In genomic region chr11:102762248-102762647, GRCm38 (mm10) we compare ENCODE assay signal across 9 mouse cellular contexts. TPM values are rescaled to one million over a fixed set of nuclear protein-coding genes. Genes with fewer than 3 reads are reported as not detected.
A peak's percentile ranks its signal among the peaks of the same experiment; 100 is the strongest.
DNase-seq lines count a peak whose midpoint lies in the region; ATAC-seq and TF ChIP-seq lines count a peak whose summit lies in the region.
"Had no signal": no experiment of that assay in that cellular context is flagged by ENCODE, and none has a peak within 500 bp of the region (broad histone marks: within the 10 kb centered on the region; RNA-seq: fewer than 3 reads in every experiment).

No protein-coding gene starts in this region.

- no peak for DNase-seq in cerebellum, adult 18-20 months
- DNase-seq in spleen, adult 2 months (ENCODE audit: low read depth in 1 of 2, low spot score in 2 of 2) = no peak
- DNase-seq in spleen, postnatal 14 days (ENCODE audit: low spot score in 2 of 2) = no peak
- no peak for DNase-seq in liver, embryonic 11.5 days (ENCODE audit: low spot score)
- DNase-seq in adrenal gland, adult (ENCODE audit: inconsistent age in 2 of 2, low spot score in 1 of 2) = no peak
- DNase-seq in embryo, embryonic 11 days = no peak

- no peak overlapping the region for H3K27ac ChIP-seq in spleen, adult 2 months (ENCODE audit: insufficient read depth, low read length)
- no peak overlapping the region for H3K27ac ChIP-seq in liver, embryonic 11.5 days (ENCODE audit: low read depth, low read length)
- H3K27ac ChIP-seq in stomach, embryonic 16.5 days (ENCODE audit: low read length) = no peak overlapping the region

- no peak for TF ChIP-seq POLR2A in spleen, adult 2 months (IDR thresholded peaks at IDR 0.05; ENCODE audit: low read depth, low read length)

- H3K9ac ChIP-seq in liver, embryonic 11.5 days (ENCODE audit: low read depth, low read length) = no peak overlapping the region; the same call in 1 of the 2 replicates
- peak overlapping the region; percentile 72 for H3K9ac ChIP-seq in stomach, embryonic 16.5 days (ENCODE audit: low read length)

- no peak for TF ChIP-seq CTCF in spleen, adult 2 months (IDR thresholded peaks at IDR 0.05; ENCODE audit: extremely low read depth, insufficient read depth, insufficient read length, insufficient replicate concordance)

- peak; percentile 7; the same call in 1 of the 2 replicates for ATAC-seq in cerebellum, adult (ENCODE audit: insufficient number of reproducible peaks, low FRiP score, low TSS enrichment)
- no peak for ATAC-seq in liver, embryonic 11.5 days (replicated peaks; ENCODE audit: low FRiP score)
- ATAC-seq in stomach, embryonic 16.5 days (ENCODE audit: insufficient read depth, low FRiP score) = no peak

- peak overlapping the region; percentile 89 for H3K4me2 ChIP-seq in liver, embryonic 11.5 days
- H3K4me2 ChIP-seq in stomach, embryonic 16.5 days (ENCODE audit: low read depth, low read length) = peak overlapping the region; percentile 100

- H3K4me3 ChIP-seq in spleen, adult 2 months (ENCODE audit: extremely low read depth, insufficient read depth, insufficient read length) = peak overlapping the region; percentile 38; the same call in 1 of the 2 replicates
- H3K4me3 ChIP-seq in liver, embryonic 11.5 days (ENCODE audit: low read depth, low read length) = peak overlapping the region; percentile 57
- H3K4me3 ChIP-seq in stomach, embryonic 16.5 days (replicated peaks; ENCODE audit: low read length) = peak overlapping the region; percentile 62
- H3K4me3 ChIP-seq: myocyte had no signal

- no peaks in the 10 kb centered on the region; the same call in 1 of the 2 replicates for H3K36me3 ChIP-seq in spleen, adult 2 months (ENCODE audit: control insufficient read depth, insufficient read depth, low read length)
- no peaks in the 10 kb centered on the region for H3K36me3 ChIP-seq in liver, embryonic 11.5 days (ENCODE audit: control insufficient read depth, insufficient read depth, low read length)
- H3K36me3 ChIP-seq in stomach, embryonic 16.5 days (ENCODE audit: control insufficient read depth, insufficient read depth, low read length) = no peaks in the 10 kb centered on the region

- no peaks in the 10 kb centered on the region for H3K9me3 ChIP-seq in liver, embryonic 11.5 days (ENCODE audit: control insufficient read depth, low read length)
- no peaks in the 10 kb centered on the region for H3K9me3 ChIP-seq in stomach, embryonic 16.5 days (replicated peaks; ENCODE audit: control insufficient read depth, low read length)

- peaks cover 7% of the 10 kb centered on the region for H3K4me1 ChIP-seq in spleen, adult 2 months (ENCODE audit: control insufficient read depth, insufficient read depth, insufficient read length)
- peaks cover 9% of the 10 kb centered on the region for H3K4me1 ChIP-seq in liver, embryonic 11.5 days (replicated peaks; ENCODE audit: control insufficient read depth, insufficient read depth, low read length)
- H3K4me1 ChIP-seq in stomach, embryonic 16.5 days (ENCODE audit: control insufficient read depth, insufficient read depth, low read length) = peaks cover 8% of the 10 kb centered on the region

- 9% methylated on average over 15 of the region's 15 CpGs for WGBS in spleen, adult 2 months
- 10% methylated on average over 15 of the region's 15 CpGs for WGBS in liver, embryonic 11.5 days
- 21% methylated on average over 15 of the region's 15 CpGs for WGBS in stomach, embryonic 16.5 days

- H3K27me3 ChIP-seq in spleen, adult 2 months (ENCODE audit: control insufficient read depth, insufficient read depth, low read length) = peaks cover 13% of the 10 kb centered on the region
- peaks cover 47% of the 10 kb centered on the region for H3K27me3 ChIP-seq in liver, embryonic 11.5 days (replicated peaks; ENCODE audit: control insufficient read depth, insufficient read depth, low read length)
- H3K27me3 ChIP-seq in stomach, embryonic 16.5 days (ENCODE audit: control insufficient read depth, insufficient read depth, low read length) = peaks cover 3% of the 10 kb centered on the region; the same call in 1 of the 2 replicates

RNA-seq across cellular contexts. Expression of gene Adam11, which starts 1.0 kb away (rescaled TPM):
- 11.7 and 12.1 TPM in 2 replicates for polyA plus RNA-seq in spleen, adult 2 months (2012; rRNA removed)
- 1.4 and 2.0 TPM in 2 replicates for polyA plus RNA-seq in liver, embryonic 11.5 days (2014; fragmentation: Nextera tagmentation; extraction: Ambion mirVana)
- 4.5 and 5.2 TPM in 2 replicates for polyA plus RNA-seq in stomach, embryonic 16.5 days (2015; fragmentation: Nextera tagmentation; extraction: Ambion mirVana)

RNA-seq across cellular contexts. Expression of gene Gjc1, which starts 57.3 kb away (rescaled TPM):
- 0.87 and 0.96 TPM in 2 replicates for polyA plus RNA-seq in spleen, adult 2 months (2012; rRNA removed)
- polyA plus RNA-seq in liver, embryonic 11.5 days (2014; fragmentation: Nextera tagmentation; extraction: Ambion mirVana) = 20.8 and 21.7 TPM in 2 replicates
- polyA plus RNA-seq in stomach, embryonic 16.5 days (2015; fragmentation: Nextera tagmentation; extraction: Ambion mirVana) = 30.1 and 38.5 TPM in 2 replicates

Comparison
In these comparisons a context has a peak if more than half of its experiments do, and no peak if none do; other contexts are left out.
1. RNA of gene Gjc1, which starts 57.3 kb away (polyA plus RNA-seq): 30.1 to 38.5 TPM in stomach, embryonic 16.5 days and 20.8 to 21.7 TPM in liver, embryonic 11.5 days; 0.87 to 0.96 TPM in spleen, adult 2 months; every median in the first group is over 10 times any median in the second.
2. Peak in every context shown above with its lines, with median percentiles within 50 percentile points of each other: H3K4me3 ChIP-seq.